Mouse (Mus musculus) right cerebral cortex, postnatal 36 days (tissue): Measurements from ENCODE around the gene Rflna.

ENCODE experiments used
- DNase-seq, 2 experiments: peaks; one replicate each; pipeline ENCODE4 v3.0.0; 2022; ENCODE audit warnings: low spot score in 2 of 2, mixed read lengths in 1 of 2

The Rflna gene

GRCm38 (mm10) chr5:125002969-125003872, at the start of gene Rflna:
TSS of gene Rflna (plus strand) at chr5:125003221.
- DNase-seq: no peak

DNA sequence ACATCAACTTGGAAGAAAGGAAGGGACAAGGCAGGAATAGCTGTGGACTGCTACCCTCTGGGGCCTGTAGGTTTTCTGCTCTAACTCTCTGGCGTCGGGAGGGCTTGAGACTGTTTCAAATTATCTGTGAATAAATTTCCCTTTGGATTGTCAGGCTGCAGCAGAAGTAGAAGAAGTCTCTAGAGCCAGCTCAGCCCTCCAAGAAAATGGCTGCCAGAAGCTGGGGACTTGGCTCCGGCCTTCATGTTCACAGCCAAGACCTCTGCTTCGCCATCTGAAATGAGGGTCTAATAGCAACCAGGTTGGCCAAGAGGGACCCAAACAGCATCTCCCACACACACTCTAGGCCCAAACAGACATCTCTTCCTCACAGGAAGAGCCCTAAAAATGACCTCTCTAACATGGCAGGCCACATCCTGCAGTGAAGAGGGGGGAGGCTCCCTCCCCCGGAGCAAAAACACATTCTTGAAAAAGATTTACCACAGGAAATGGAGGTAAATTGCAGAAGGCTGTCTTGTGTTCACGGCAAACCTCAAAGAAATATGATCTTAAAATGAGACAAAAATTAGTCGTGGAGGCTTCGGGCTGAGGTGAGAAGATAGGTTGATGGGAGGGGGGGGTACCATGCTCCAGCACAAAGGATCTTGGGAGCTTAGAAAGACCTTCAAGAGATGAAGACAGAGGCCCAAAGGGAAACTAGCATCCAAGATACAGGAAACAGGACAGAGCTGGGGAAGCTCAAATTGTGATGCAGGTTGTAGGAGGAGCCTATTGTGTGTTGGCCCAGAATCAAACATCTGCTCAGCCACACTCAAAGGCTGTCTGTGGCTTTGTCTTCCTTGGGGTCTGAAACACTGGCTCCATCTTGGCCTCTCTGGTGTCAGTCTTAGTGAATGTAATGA, 48.4 kb upstream of the Rflna start:
- no peak for DNase-seq

GRCm38 (mm10) chr5:124957491-124957890, 45.5 kb upstream of the Rflna start:
- no peak for DNase-seq

- no peak for DNase-seq
These were observed 43.9 kb upstream of the Rflna start for GRCm38 (mm10) chr5:124959099-124959498.

DNA sequence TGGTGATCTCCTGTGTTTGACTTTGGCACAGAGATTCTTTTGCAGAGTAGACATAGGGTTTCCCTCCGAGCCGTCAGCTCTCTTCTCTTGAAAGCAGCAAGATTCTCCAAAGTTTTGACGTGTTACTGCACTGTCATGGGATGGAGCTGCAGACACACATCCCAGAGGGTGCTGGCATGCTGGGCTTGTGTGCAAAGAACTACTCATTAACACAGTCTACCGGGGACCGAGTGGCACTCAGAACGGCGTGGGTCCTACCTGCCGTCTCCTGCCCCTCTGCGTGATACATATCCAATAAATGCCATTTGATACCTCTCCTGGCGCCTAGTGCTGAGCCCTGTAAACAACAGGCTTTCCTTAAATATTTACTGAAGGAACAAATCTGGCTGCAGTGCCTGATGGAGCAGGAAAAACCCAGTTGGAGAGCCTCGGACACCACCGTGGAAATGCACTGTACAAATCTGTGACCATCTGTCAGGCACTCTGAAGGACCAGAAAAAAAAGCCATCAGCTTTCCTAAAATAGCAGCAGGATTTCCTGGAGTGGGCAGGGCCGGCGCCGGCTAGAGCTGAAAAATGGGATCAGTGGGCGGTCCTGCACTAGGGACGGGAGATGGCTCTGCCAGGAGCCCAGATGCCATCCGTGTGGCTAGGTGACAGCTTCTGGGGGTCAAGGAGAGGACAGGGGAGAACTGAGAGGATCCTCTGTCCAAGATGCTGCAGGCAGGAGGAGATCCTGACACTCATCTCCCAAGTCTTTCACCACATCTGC, 42.7 kb upstream of the Rflna start:
- peak; percentile 55 to 81 for DNase-seq

GRCm38 (mm10) chr5:124961433-124961832, 41.6 kb upstream of the Rflna start:
- DNase-seq: no peak

DNA sequence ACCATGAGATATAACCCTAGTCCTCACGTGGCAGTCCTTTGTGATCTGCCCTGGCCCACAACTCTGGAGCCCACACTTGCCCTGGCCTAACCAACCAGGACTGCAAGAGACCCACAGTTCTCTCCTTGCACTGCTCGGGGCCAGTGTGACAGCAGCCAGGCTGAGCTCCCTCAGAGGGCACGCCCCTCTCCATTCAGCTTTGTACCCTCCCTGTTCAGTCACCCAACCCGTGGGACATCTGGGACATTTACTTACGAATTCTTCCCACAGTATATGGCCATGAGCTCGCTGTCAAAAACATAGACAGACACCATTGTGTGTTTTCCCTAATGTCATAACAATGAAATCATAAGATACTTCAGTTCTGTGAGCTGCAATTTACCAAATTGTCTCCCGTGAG, 40.3 kb upstream of the Rflna start:
- no peak for DNase-seq

DNA sequence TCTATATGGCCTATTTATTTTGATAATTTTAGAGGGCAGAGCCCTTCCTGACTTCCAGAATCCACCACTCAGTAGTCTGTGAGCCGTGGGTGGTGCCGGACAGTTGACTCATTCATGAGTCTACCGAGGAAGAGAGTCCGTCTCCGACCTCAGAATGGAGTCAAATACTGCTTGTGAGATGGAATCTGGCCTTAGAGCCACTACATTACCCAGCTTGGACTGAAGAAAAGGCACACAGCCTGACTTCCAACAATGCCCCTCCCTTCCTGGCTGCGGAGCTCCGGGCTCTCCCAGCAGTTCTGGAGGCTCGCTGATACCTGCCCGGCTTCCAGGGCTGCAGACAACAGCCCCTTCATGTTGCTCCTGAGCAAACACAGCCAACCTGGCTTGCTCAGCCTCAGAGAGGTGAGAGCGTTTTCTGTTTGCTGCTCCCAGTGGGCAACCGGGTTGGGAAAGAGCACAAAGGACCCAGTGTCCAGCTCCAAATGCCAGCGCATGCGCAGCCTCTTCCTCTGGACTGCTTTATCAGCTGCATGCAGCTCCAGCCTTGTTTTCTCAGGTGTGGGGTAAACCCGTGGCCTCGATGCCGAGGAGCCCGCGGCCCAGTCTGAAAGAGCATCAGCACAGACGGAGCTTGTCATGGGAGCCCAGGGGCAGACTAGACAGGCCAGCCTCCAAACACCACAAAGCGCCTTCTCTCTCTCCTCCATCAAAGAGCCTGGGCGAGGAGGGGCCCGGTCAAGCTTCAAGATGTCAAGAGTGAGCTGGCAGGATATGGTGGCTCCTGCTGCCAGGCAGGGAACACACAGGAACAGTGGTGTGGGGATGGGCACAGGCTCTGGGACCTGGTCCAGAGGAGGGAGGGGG, 39.0 kb upstream of the Rflna start:
- DNase-seq: peak in 1 of 2 experiments; percentile 25

DNA sequence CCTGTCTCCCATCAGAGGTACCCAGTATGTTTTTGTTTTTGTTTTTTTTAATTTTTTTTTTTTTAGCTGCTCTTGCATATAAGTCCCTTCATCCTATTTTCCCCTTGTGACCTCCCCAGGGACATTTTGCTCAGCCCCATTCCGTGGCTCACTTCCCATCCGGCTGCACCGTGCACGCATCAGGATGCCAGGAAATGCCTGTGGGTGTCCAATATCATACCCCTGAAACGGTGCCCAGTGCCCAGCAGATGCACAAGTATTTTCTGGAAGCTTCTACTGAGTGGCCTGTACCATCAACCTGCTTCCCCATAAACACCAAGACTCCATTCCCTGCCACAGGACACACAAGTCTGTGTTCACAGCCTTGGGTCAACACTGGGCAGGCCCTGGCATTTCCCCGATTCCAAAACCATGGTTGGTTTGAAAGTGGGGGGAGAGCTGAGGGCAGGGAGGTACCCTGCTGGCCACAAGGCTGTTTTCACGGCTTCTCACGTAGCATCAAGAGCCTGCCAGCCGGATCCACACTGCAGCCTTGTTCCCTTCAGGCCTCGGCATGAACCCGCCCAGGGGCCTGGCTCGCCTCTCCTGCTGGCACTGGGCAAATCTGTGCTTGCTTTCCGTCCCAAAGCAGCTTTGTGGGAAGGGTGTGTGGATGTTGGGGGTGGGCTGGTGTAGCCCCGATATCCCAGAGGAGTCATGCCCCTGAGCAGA, 36.2 kb upstream of the Rflna start:
- DNase-seq: no peak

- no peak for DNase-seq
These were observed 33.2 kb upstream of the Rflna start for GRCm38 (mm10) chr5:124969790-124970189.

- no peak for DNase-seq
These were observed 16.8 kb upstream of the Rflna start for GRCm38 (mm10) chr5:124986222-124986621.

DNA sequence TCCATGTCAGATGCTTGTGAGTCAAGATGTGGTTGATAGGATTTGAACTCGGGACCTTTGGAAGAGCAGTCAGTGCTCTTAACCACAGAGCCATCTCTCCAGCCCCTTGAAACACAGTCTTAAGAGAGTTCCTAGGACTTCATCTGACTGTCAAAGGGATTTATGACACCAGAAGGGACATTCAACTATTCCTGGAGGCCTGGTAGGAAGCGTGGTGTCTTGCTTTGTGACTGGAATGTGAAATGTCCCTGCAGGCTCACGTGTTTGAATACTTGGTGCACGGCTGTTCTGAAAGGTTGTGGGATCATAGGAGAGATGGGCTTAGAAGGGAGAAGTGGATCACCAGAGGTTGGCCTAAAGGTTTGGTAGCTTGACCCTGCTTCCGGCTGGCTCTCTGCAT, 16.4 kb upstream of the Rflna start:
- no peak for DNase-seq

DNA sequence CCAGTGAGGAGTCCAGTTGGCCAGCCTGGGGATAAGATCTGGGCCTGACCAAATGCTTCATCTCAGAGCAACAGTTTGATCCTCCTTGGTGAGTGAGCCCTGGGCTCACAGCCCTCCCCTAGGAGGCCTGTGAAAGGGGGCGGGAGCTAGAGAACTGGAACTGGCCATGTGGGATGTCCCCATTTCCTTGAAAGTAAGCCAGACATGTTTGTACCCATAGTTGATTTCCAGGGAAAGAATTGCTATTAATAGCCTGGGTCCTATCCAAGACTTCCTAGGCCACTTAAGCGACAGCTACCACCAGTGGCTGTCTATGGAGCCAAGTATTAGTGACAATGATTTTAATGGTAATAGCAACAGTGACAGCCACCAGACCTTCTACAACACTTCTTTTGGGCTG, 13.3 kb upstream of the Rflna start:
- DNase-seq: no peak

DNA sequence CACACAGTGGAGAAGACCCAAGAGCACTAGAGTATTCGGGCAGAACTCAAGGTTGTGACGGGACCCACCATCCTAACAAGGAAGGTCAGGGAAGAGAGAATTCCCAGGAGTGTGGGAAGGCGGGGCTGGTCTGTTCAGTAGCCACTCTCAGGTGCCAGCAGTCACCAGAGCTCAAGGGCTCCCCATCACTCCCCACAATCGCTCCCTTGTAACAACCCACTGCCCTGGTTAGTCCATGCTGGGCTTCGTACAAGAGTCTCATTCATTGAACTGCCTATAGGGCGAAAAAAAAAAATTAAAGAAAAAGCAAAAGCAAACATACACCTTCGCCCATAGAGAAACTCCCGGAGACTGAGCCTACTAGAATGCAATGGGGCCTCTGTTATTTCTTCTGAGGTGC, 10.7 kb upstream of the Rflna start:
- no peak for DNase-seq

DNA sequence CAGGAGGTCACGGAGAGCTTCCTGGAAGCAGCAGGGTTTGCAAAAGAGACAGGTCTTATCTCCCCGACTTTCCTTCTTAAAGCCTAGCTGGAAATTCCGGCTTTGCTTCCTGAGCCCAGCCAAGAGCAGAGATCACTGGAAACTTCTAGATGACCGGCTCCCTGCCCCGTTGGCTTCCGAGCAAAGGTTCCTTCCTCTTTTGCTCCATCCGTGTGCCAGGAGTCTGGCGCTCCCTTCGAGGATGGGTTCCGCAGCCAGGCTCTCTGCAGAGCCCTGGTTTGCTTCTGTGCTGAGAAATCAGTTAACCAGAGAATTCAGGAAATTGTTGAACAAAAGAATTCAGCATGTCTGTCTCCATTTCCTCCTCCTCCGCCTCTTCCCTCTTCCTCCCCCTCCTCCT, 10.1 kb upstream of the Rflna start:
- no peak for DNase-seq

DNA sequence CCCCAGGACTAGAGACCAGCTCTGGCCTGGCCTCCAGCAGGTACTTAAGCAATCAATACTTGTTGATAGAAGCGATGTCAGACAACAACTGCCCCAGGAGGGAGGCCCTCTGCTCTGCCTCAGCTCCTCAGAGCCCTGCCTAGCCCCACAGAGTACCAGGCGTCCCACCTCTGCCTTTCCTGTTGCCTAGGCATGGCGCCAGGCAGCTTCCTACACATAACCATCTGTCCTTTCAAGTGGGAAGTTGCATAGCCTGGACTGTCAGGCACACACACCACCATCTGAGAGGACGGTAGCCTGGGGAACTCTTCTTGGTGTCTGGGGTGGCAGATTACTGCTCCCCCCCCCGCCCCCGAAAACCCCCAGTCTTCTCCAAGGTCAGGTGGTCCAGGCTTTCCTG, 6.2 kb upstream of the Rflna start:
- DNase-seq: peak; percentile 64 to 72

- DNase-seq: no peak
These were observed 5.1 kb upstream of the Rflna start for GRCm38 (mm10) chr5:124997913-124998312.

DNA sequence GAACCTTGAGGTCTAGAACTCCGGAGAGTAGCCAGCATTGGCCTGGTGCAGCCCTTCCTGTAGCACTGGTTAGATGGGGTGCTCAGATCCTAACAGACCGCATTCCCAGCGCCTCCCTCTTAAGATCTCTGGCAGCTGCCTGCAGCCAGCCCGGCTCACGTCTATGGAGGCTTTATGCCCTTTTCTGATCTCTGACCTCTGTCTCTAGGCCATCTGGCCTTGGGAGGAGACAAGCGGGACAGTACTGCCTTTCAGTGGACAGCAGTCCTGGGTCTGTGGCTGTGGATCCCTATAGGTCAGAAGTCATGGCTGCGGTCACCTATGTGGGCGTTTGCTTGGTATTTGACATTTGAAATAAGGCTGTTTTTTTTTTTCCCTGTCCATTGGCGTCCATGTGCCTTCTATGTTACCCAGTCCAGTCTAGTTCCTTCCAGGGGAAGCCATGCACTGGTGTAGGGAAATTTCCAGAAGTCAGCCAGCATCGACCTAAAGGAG, 2.2 kb upstream of the Rflna start:
- DNase-seq: no peak

DNA sequence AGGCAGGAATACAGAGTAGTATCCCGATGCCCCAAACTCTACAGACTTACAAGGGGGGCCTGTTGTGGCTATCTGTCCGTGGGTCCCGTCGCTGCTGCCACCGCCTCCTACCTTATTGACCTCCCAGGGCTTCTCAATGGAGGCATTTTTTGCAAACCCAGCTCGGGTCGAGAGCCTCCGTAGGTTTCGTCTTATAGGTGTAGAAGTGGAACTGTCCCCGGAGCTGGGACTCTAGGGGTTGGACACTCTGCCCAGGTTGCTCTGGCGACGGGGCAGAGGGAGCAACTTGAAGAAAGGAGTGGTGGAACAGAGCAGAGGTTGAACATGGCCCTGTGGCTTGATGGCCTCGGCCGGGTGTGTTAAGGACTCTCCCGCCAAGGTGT, 843 bp downstream of the Rflna start:
- no peak for DNase-seq
